Mouse (Mus musculus) E14TG2a.4 (cell line): Measurements from ENCODE around the gene Uggt1.

Experiments
- CTCF ChIP-seq: conservative IDR thresholded peaks from 2 replicates; pipeline ENCODE4 v1.5.1; 2014; ENCODE audit warnings: low read length
- NANOG ChIP-seq: IDR thresholded peaks from 2 replicates; pipeline ENCODE4 v1.6.1; 2014; ENCODE audit warnings: borderline replicate concordance, low read length, mixed read lengths

DNA sequence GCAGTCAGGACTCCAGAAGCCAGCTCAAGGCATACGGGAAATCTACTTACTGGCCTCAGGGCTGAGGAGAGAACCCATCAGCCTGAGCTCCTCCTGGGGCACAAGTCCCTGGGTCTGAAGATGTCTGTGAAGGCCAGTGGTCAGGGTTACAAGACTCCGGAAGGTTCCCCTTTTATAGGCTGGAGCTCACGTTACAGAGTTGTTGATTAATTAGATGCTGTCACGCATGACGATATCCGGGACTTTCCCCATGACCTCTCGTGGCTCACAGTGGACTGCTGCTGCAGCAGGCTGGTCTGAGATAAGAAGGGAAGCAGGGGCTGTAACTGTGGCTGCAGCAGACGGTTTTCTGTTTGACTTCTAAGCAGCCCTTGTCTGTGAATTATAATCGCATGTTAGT, 28.8 kb upstream of the Uggt1 start:
- TF ChIP-seq CTCF = no peak
- no peak for TF ChIP-seq NANOG
